Mouse (Mus musculus): ENCODE measurements at regions not wholly inside any gene's neighbourhood (a gene's known extent, or its start where the extent isn't known, plus 50 kb on each side); places are given as distances from the start of the nearest gene placed in this dataset.

GRCm38 (mm10) chr4:31825438-31825830, 138.5 kb upstream of the Map3k7 start:
- ATAC-seq (ENCODE audit: extremely low read depth, insufficient number of reproducible peaks, low FRiP score, poor library complexity, severe bottlenecking) (no peak), DNase-seq (ENCODE audit: low spot score) (no peak)
- no peaks in the 10 kb centered on the region for H3K36me3 ChIP-seq (replicated peaks)
- H3K4me1 ChIP-seq (ENCODE audit: insufficient read depth, low read depth, low read length): no peaks in the 10 kb centered on the region
- TF ChIP-seq POLR2AphosphoS5 (IDR thresholded peaks at IDR 0.05; ENCODE audit: insufficient replicate concordance, low read depth, low read length) (no peak), GATA2 (IDR thresholded peaks at IDR 0.05; ENCODE audit: borderline replicate concordance, low read depth, low read length) (no peak), GATA1 (IDR thresholded peaks at IDR 0.05; ENCODE audit: borderline replicate concordance, low read length) (no peak), CTCF (IDR thresholded peaks at IDR 0.05; ENCODE audit: low read depth, low read length) (no peak), TAL1 (conservative IDR thresholded peaks at IDR 0.05; ENCODE audit: low read depth, low read length) (no peak)
- H3K27me3 ChIP-seq (ENCODE audit: insufficient read depth, low read length): no peaks in the 10 kb centered on the region
- peaks cover 16% of the 10 kb centered on the region; the same call in 1 of the 2 replicates for H3K9me3 ChIP-seq (replicated peaks)
- H3K4me3 ChIP-seq (ENCODE audit: low read depth, low read length): no peak overlapping the region

DNA sequence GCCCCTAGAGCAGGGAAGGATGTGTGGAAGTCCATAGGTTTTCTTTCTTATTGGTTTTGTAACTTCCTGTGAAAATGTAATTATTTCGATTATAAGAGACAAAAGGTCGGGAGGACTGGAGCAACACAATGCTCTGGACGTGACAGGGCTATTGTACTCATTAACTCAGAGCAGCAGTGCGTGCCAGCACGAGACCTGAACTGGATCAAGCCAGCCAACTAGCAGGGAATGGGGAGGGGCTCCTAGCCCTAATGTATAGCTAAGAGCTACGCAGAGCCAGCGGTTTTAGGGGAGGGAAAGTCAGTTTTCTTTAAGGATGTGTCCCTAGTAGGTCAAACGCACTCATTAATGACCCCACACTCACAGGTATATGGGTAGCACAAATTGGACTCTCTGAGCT, 137.2 kb upstream of the Map3k7 start:
- TF ChIP-seq POLR2AphosphoS5 (IDR thresholded peaks at IDR 0.05; ENCODE audit: insufficient replicate concordance, low read depth, low read length) (no peak), GATA1 (IDR thresholded peaks at IDR 0.05; ENCODE audit: borderline replicate concordance, low read length) (no peak), CTCF (IDR thresholded peaks at IDR 0.05; ENCODE audit: low read depth, low read length) (no peak), TAL1 (conservative IDR thresholded peaks at IDR 0.05; ENCODE audit: low read depth, low read length) (no peak), GATA2 (IDR thresholded peaks at IDR 0.05; ENCODE audit: borderline replicate concordance, low read depth, low read length) (no peak)

DNA sequence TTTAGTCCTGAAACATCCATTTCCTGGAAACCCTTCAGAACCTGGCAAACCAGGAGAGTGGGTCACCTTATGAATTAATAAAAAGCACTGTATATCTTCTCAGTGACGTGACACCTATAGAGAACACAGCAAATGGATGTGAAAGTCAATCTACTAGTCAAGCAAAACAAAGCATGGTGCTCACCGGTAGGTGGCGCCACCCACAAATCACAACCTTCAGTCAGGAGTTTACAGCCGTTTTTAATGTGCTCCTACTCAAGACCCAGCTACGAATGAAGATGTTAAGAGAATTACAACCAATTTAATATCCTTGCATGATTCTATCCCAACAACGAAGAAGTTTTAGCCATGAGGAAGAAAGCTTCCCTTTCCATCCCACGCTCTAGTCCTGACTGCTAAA, 136.6 kb upstream of the Map3k7 start:
- H3K27me3 ChIP-seq (ENCODE audit: insufficient read depth, low read length): no peaks in the 10 kb centered on the region
- no peaks in the 10 kb centered on the region for H3K36me3 ChIP-seq (replicated peaks)
- no peak overlapping the region for H3K4me3 ChIP-seq (ENCODE audit: low read depth, low read length)
- no peak for DNase-seq (ENCODE audit: low spot score)
- no peak for ATAC-seq (ENCODE audit: extremely low read depth, insufficient number of reproducible peaks, low FRiP score, poor library complexity, severe bottlenecking)
- TF ChIP-seq TAL1 (conservative IDR thresholded peaks at IDR 0.05; ENCODE audit: low read depth, low read length) (no peak), POLR2AphosphoS5 (IDR thresholded peaks at IDR 0.05; ENCODE audit: insufficient replicate concordance, low read depth, low read length) (no peak), GATA1 (IDR thresholded peaks at IDR 0.05; ENCODE audit: borderline replicate concordance, low read length) (no peak), GATA2 (IDR thresholded peaks at IDR 0.05; ENCODE audit: borderline replicate concordance, low read depth, low read length) (no peak), CTCF (IDR thresholded peaks at IDR 0.05; ENCODE audit: low read depth, low read length) (no peak)
- peaks cover 15% of the 10 kb centered on the region; the same call in 1 of the 2 replicates for H3K9me3 ChIP-seq (replicated peaks)
- no peaks in the 10 kb centered on the region for H3K4me1 ChIP-seq (ENCODE audit: insufficient read depth, low read depth, low read length)

More for the DNA sequence above, 137.2 kb upstream of the Map3k7 start:
- Histone ChIP-seq H3K36me3 (replicated peaks) (no peaks in the 10 kb centered on the region), H3K4me3 (ENCODE audit: low read depth, low read length) (no peak overlapping the region), H3K4me1 (ENCODE audit: insufficient read depth, low read depth, low read length) (no peaks in the 10 kb centered on the region), H3K27me3 (ENCODE audit: insufficient read depth, low read length) (no peaks in the 10 kb centered on the region), H3K9me3 (replicated peaks) (peaks cover 15% of the 10 kb centered on the region; the same call in 1 of the 2 replicates)
- DNase-seq (ENCODE audit: low spot score): no peak
- no peak for ATAC-seq (ENCODE audit: extremely low read depth, insufficient number of reproducible peaks, low FRiP score, poor library complexity, severe bottlenecking)

DNA sequence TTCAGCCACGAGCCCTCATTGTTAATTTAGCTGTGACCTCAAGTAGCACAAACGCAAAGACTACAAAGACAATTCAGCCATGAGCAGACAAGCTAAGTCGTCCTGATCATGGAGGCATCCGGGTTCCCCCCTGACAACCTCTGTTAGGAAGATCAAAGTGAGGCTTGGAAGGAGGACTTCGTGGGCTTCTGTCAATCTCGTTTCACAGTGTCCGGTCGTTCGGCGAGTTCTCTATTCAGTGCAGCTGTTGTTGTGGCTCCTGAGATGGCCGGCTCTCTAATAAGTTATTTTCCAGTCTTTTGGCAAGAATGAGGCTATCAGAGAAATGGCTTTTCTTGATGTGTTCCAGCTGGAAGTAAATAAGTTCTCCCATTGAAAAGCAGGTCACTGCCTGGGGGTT, 133.7 kb upstream of the Map3k7 start:
- Histone ChIP-seq H3K9me3 (replicated peaks) (peaks cover 17% of the 10 kb centered on the region; the same call in 1 of the 2 replicates), H3K4me1 (ENCODE audit: insufficient read depth, low read depth, low read length) (no peaks in the 10 kb centered on the region), H3K36me3 (replicated peaks) (no peaks in the 10 kb centered on the region), H3K4me3 (ENCODE audit: low read depth, low read length) (no peak overlapping the region), H3K27me3 (ENCODE audit: insufficient read depth, low read length) (no peaks in the 10 kb centered on the region)
- ATAC-seq (ENCODE audit: extremely low read depth, insufficient number of reproducible peaks, low FRiP score, poor library complexity, severe bottlenecking) (no peak), DNase-seq (ENCODE audit: low spot score) (no peak)
- TF ChIP-seq TAL1 (conservative IDR thresholded peaks at IDR 0.05; ENCODE audit: low read depth, low read length) (no peak), GATA1 (IDR thresholded peaks at IDR 0.05; ENCODE audit: borderline replicate concordance, low read length) (no peak), GATA2 (IDR thresholded peaks at IDR 0.05; ENCODE audit: borderline replicate concordance, low read depth, low read length) (no peak), CTCF (IDR thresholded peaks at IDR 0.05; ENCODE audit: low read depth, low read length) (no peak), POLR2AphosphoS5 (IDR thresholded peaks at IDR 0.05; ENCODE audit: insufficient replicate concordance, low read depth, low read length) (no peak)

- ATAC-seq (ENCODE audit: extremely low read depth, insufficient number of reproducible peaks, low FRiP score, poor library complexity, severe bottlenecking) (no peak), DNase-seq (ENCODE audit: low spot score) (no peak)
- no peaks in the 10 kb centered on the region for H3K36me3 ChIP-seq (replicated peaks)
- peaks cover 26% of the 10 kb centered on the region for H3K9me3 ChIP-seq (replicated peaks)
- H3K4me1 ChIP-seq (ENCODE audit: insufficient read depth, low read depth, low read length): no peaks in the 10 kb centered on the region
- no peak for TF ChIP-seq CTCF (IDR thresholded peaks at IDR 0.05; ENCODE audit: low read depth, low read length)
- no peak for TF ChIP-seq GATA2 (IDR thresholded peaks at IDR 0.05; ENCODE audit: borderline replicate concordance, low read depth, low read length)
- no peak for TF ChIP-seq POLR2AphosphoS5 (IDR thresholded peaks at IDR 0.05; ENCODE audit: insufficient replicate concordance, low read depth, low read length)
- no peak for TF ChIP-seq TAL1 (conservative IDR thresholded peaks at IDR 0.05; ENCODE audit: low read depth, low read length)
- TF ChIP-seq GATA1 (IDR thresholded peaks at IDR 0.05; ENCODE audit: borderline replicate concordance, low read length): no peak
- H3K4me3 ChIP-seq (ENCODE audit: low read depth, low read length): no peak overlapping the region
- H3K27me3 ChIP-seq (ENCODE audit: insufficient read depth, low read length): no peaks in the 10 kb centered on the region
These were observed 132.4 kb upstream of the Map3k7 start for GRCm38 (mm10) chr4:31831469-31831868.

DNA sequence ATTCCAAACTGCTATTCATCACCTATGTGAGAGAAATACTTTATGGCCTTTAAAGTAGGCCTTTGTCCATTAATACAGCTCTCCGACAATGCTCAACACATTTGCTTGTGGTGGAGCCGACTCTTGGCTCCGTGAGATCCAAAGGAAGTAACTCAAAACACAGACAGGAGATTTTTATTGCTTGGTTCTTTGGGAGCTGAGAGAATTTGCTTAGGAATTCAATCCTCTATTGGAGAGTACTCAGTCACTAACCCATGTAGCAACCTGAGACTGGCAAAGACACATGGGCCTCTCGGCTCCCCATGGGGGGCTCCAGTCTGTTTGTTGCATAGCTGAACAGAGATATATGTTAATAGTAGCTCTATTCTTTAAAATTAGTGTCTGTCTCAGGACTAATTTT, 130.1 kb upstream of the Map3k7 start:
- H3K27me3 ChIP-seq (ENCODE audit: insufficient read depth, low read length): no peaks in the 10 kb centered on the region
- TF ChIP-seq POLR2AphosphoS5 (IDR thresholded peaks at IDR 0.05; ENCODE audit: insufficient replicate concordance, low read depth, low read length): no peak
- TF ChIP-seq GATA2 (IDR thresholded peaks at IDR 0.05; ENCODE audit: borderline replicate concordance, low read depth, low read length): no peak
- TF ChIP-seq CTCF (IDR thresholded peaks at IDR 0.05; ENCODE audit: low read depth, low read length): no peak
- TF ChIP-seq GATA1 (IDR thresholded peaks at IDR 0.05; ENCODE audit: borderline replicate concordance, low read length): no peak
- TF ChIP-seq TAL1 (conservative IDR thresholded peaks at IDR 0.05; ENCODE audit: low read depth, low read length): no peak

More for the DNA sequence above, 130.1 kb upstream of the Map3k7 start:
- DNase-seq (ENCODE audit: low spot score): no peak
- Histone ChIP-seq H3K4me1 (ENCODE audit: insufficient read depth, low read depth, low read length) (no peaks in the 10 kb centered on the region), H3K36me3 (replicated peaks) (no peaks in the 10 kb centered on the region), H3K4me3 (ENCODE audit: low read depth, low read length) (no peak overlapping the region), H3K9me3 (replicated peaks) (peaks cover 24% of the 10 kb centered on the region)
- no peak for ATAC-seq (ENCODE audit: extremely low read depth, insufficient number of reproducible peaks, low FRiP score, poor library complexity, severe bottlenecking)
